Mouse (Mus musculus) kidney, adult 2 months (tissue): ENCODE data around the gene Elf4. TPM values are rescaled to one million over a fixed set of nuclear protein-coding genes. Genes with fewer than 3 reads are reported as not detected.

Experiments
- DNase-seq: peaks from one replicate; pipeline ENCODE4 v3.0.0; 2021
- H3K27ac ChIP-seq: fragments of 200-500 bp; 2 replicates; pipeline ENCODE4 v1.5.1; 2012; ENCODE audit warnings: low read depth, low read length, control low read depth, inconsistent platforms; ENCODE audit not compliant: insufficient read depth
- H3K27me3 ChIP-seq: fragments of 200-500 bp; replicated peaks from 2 replicates; pipeline ENCODE4 v1.6.1; 2012; ENCODE audit warnings: mild to moderate bottlenecking, moderate library complexity, low read length, inconsistent platforms; ENCODE audit not compliant: control insufficient read depth, insufficient read depth
- H3K36me3 ChIP-seq: fragments of 200-500 bp; 2 replicates; pipeline ENCODE4 v1.6.1; 2012; ENCODE audit warnings: mild to moderate bottlenecking, moderate library complexity, low read length, inconsistent platforms; ENCODE audit not compliant: control insufficient read depth, insufficient read depth
- H3K4me1 ChIP-seq: fragments of 200-500 bp; 2 replicates; pipeline ENCODE4 v1.6.1; 2011; ENCODE audit warnings: low read length; ENCODE audit not compliant: control insufficient read depth, insufficient read depth
- H3K4me3 ChIP-seq: fragments of 200-500 bp; 2 replicates; pipeline ENCODE4 v1.5.1; 2011; ENCODE audit warnings: mild to moderate bottlenecking, low read depth, low read length, control low read depth; ENCODE audit not compliant: insufficient read depth
- CTCF ChIP-seq: fragments of 200-500 bp; conservative IDR thresholded peaks from 2 replicates; pipeline ENCODE4 v1.5.1; 2011; ENCODE audit warnings: low read depth, mild to moderate bottlenecking, control low read depth, low read length, moderate library complexity, mixed read lengths; ENCODE audit not compliant: insufficient read depth, insufficient read length
- POLR2A ChIP-seq: fragments of 200-500 bp; IDR thresholded peaks from one replicate; pipeline ENCODE4 v1.6.1; 2011; ENCODE audit warnings: low read depth, low read length, control low read depth
- WGBS: fragments of 180-500 bp; shearing (Covaris S2); methylation state at CpG from one replicate; pipeline ENCODE4 v1.1.7; 2018; 5-methylcytosine and 5-hydroxymethylcytosine counted together
- polyA plus RNA-seq: library from polyadenylated mRNA; depleted of rRNA; stranded (reverse); fragments of >200 nt; gene quantifications from 2 replicates; pipeline ENCODE4 v1.2.3, GENCODE M21; 2012

The Elf4 gene
- polyA plus RNA-seq, 1 experiment = 5.3 TPM

DNA sequence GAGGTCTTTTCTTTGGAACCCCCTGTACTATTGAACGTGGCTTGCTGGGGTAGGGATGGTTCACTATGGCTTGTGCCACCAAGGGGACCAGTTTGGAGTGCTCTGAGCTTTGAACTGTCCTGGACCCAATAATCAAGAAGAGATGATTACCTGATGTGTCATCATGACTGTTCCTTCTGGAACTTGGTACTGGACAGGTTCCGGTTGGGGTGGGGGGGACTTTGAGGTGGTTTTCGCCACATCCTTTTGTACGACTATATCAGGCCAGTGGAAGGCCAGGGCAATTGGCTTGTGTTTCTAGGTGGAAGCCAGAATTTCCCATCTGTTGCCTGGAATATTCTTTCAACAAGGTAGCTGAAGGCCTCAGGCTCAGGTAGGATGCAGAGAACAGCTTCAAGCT, 704 bp upstream of the Elf4 start:
- DNase-seq = no peak
- 92% methylated on average over 4 of the region's 4 CpGs for WGBS
- H3K27me3 ChIP-seq = no peaks in the 10 kb centered on the region
- H3K4me1 ChIP-seq = no peaks in the 10 kb centered on the region
- H3K4me3 ChIP-seq = no peak overlapping the region
- H3K36me3 ChIP-seq = no peaks in the 10 kb centered on the region
- no peak for TF ChIP-seq POLR2A
- no peak for TF ChIP-seq CTCF
- H3K27ac ChIP-seq = no peak overlapping the region

GRCm38 (mm10) chrX:48462297-48462696, 635 bp downstream of the Elf4 start:
- Histone ChIP-seq H3K27ac (no peak overlapping the region), H3K27me3 (no peaks in the 10 kb centered on the region), H3K4me3 (no peak overlapping the region), H3K4me1 (no peaks in the 10 kb centered on the region), H3K36me3 (no peaks in the 10 kb centered on the region)
- 37% methylated on average over 4 of the region's 4 CpGs for whole genome bisulfite sequencing
- TF ChIP-seq POLR2A (no peak), CTCF (no peak)
- no peak for DNase-seq

DNA sequence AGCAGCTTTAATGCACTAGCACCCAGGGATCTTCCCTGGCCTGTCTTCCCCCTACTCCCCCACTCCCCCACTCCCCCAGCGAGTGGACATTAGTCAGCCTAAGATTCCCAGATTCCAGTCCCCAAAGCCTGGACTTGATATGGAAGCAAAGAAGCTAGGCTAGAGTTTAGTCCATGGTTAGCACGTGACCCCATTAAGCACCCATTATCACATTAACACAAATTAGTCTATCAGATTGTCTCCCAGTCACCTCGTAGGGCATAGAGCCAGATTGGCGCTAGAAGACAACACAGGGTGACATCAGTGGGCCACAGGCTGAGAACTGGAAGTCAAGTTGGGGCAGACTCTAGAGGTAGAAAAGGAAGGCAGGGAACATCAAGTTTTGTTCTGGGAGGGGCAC, 1.9 kb downstream of the Elf4 start:
- Histone ChIP-seq H3K27me3 (no peaks in the 10 kb centered on the region), H3K36me3 (no peaks in the 10 kb centered on the region), H3K4me1 (no peaks in the 10 kb centered on the region), H3K27ac (no peak overlapping the region), H3K4me3 (no peak overlapping the region)
- DNase-seq = no peak
- TF ChIP-seq CTCF (no peak), POLR2A (no peak)
- WGBS = 78% methylated on average over 4 of the region's 4 CpGs

DNA sequence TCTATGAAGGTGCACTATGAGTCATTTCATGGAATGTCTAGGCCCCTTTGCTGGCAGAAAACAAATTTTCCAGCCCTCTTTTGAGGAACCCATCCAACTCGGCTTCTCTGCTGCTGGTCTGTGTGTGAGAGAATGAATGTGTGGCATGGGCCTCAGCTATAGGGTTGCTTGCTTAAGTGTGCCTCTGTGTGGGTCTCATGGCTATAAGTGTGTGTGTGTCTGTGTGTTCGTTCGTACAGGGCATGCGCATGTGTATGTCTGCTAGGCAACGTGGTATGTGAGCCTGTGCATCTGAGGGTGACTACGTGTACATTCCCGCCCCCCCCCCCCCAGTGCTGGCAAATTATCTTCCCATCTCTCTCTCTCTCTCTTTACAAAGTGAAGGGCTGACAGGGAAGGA, 2.4 kb downstream of the Elf4 start:
- no peaks in the 10 kb centered on the region for H3K4me1 ChIP-seq
- DNase-seq = no peak
- H3K27me3 ChIP-seq = no peaks in the 10 kb centered on the region
- H3K4me3 ChIP-seq = no peak overlapping the region
- TF ChIP-seq CTCF (no peak), POLR2A (no peak)
- 80% methylated on average over 6 of the region's 7 CpGs for WGBS
- H3K36me3 ChIP-seq = no peaks in the 10 kb centered on the region
- no peak overlapping the region for H3K27ac ChIP-seq

- 78% methylated on average over 6 of the region's 6 CpGs for WGBS
- Histone ChIP-seq H3K27me3 (no peaks in the 10 kb centered on the region; the same call in 1 of the 2 replicates), H3K36me3 (no peaks in the 10 kb centered on the region), H3K4me1 (no peaks in the 10 kb centered on the region), H3K4me3 (no peak overlapping the region), H3K27ac (no peak overlapping the region)
- TF ChIP-seq CTCF (no peak), POLR2A (no peak)
- DNase-seq = no peak
These were observed 6.0 kb downstream of the Elf4 start for GRCm38 (mm10) chrX:48456956-48457355.

DNA sequence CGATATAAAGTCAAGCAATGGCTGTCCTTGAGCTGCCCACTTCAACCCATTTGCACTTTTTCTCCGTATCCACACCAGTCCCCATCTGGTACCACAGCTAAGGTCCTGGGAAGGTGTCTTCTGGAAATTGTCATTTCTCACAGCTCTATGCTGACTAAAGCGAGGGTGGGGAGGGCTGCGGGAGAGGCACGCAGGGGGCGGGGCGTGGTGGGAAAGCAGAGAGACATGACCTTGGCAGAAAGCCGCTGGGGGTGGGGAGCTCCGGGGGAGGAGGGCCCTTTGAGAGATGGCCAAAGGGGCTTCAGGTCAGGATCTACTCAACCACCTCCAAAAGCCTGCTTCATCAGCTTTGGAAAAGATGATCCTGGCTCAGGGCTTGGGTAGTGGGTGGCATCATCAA, 7.9 kb downstream of the Elf4 start:
- no peak overlapping the region for H3K27ac ChIP-seq
- no peaks in the 10 kb centered on the region for H3K4me1 ChIP-seq
- no peak overlapping the region for H3K4me3 ChIP-seq
- DNase-seq = no peak
- no peaks in the 10 kb centered on the region; the same call in 1 of the 2 replicates for H3K27me3 ChIP-seq
- TF ChIP-seq CTCF (no peak), POLR2A (no peak)
- 24% methylated on average over 9 of the region's 9 CpGs for WGBS
- H3K36me3 ChIP-seq = no peaks in the 10 kb centered on the region

DNA sequence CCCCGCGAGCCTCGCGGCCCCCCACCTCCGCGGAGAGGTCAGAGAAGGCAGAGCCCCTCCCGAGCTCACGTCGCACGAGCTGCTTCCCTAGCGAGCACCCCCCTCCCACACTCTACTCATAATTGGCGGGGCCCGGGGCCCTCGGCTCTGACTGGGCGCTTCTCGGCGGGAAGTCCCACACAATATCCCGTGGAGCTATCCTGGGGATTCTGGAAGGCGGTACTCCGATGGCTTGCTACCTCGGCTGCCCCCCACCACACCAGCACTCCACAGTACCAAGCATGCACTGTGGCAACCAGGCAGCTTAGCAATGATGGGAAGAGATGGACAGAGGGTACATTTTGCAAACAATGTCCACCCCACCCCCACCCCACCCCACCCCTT, 8.4 kb downstream of the Elf4 start:
- TF ChIP-seq POLR2A (no peak), CTCF (no peak)
- no peak overlapping the region for H3K27ac ChIP-seq
- 6% methylated on average over 13 of the region's 21 CpGs for WGBS

More for the DNA sequence above, 8.4 kb downstream of the Elf4 start:
- Histone ChIP-seq H3K27me3 (no peaks in the 10 kb centered on the region; the same call in 1 of the 2 replicates), H3K4me1 (no peaks in the 10 kb centered on the region), H3K36me3 (no peaks in the 10 kb centered on the region), H3K4me3 (peak overlapping the region; percentile 72)
- DNase-seq = no peak
